Mouse (Mus musculus): ENCODE results near the gene Vwa3b.

Vwa3b gene

DNA sequence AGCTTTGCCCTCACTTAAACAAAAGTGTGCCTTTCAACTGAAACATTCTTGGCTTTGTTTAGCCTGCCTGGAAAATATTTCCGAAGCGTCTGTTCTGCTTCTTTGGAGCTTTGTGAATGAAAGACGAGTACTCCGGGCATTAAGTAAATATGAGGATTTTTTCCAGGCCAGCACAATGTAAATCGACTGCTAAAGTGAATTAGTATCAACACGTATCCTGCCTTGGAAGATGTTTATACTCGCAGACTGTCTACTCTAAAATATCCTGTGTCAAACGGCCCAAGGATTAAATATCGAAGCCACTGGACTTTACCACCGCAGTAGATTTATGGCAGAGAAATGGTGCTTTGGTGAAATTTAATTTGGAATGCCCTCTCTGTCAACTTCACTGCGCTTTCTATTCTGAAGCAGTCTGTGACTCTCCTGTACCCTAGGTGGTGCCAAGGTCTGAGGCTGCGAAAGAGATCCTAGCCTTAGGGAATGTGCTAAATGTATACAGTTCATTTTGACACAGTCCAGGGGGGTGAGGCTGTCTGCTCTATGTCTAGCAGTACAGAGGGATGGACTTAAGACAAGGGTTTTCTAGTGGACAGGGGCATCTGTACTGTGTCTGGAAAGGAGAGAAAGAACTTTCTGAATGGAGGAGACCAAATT, 98.4 kb downstream of the Vwa3b start:
- ChIA-PET POLR2A (interaction anchor here in 1 of 4 experiments (0.6 kb wide), 1 partner anchor 22 kb away, joined by 3 read pairs; no protein-coding TSS in a partner anchor), CTCF (no interaction called here)

DNA sequence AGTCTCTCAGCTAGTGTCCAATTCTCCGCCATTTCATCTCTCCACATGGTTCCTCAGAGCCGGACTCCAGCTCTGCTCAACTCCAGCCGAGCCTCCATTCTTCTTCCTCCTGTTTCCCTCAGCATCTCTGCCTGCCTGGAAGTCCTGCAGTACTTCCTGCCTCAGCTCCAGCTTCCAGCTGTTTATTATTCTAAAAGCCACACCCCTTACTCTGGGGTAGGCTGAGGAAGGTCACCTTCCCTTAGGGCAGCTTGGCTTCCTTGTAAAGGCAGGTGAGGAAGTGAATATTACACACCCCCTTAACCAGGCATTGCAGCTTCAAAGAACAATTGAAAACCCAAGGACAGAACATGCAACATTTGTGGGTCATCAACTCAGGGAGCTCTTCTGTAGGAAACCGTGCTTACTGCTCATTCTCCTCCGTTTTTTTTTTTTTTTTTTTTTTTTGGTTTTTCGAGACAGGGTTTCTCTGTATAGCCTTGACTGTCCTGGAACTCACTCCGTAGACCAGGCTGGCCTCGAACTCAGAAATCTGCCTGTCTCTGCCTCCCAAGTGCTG, 103.7 kb downstream of the Vwa3b start:
- ChIA-PET CTCF (interaction anchor here (0.6 to 1.5 kb wide), 8 partner anchors 10 to 347 kb away, joined by 3 to 4 read pairs (median 3); no protein-coding TSS in a partner anchor), POLR2A (interaction anchor here (0.5 to 1.5 kb wide), 15 partner anchors 9 to 1015 kb away, joined by 3 to 10 read pairs (median 4); no protein-coding TSS in a partner anchor)

DNA sequence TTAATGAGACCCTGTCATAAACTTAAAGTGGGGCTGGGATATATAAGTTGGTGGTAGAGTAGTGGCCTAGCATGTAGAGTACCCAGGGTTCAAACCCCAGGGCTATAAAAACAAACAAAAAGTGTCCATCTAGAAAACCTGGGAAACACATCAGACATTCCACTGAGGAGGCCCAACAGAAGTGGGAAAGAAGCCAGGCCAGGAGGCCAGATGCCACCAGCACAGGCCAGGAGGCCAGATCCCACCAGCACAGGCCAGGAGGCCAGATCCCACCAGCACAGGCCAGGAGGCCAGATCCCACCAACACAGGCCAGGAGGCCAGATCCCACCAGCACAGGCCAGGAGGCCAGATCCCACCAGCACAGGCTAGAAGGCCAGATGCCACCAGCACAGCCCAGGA, 104.8 kb downstream of the Vwa3b start:
- ChIA-PET CTCF (interaction anchor here in 1 of 4 experiments (1.5 kb wide), 1 partner anchor 11 kb away, joined by 4 read pairs; no protein-coding TSS in a partner anchor), POLR2A (interaction anchor here in 1 of 4 experiments (1.6 kb wide), 1 partner anchor 33 kb away, joined by 4 read pairs; no protein-coding TSS in a partner anchor)

DNA sequence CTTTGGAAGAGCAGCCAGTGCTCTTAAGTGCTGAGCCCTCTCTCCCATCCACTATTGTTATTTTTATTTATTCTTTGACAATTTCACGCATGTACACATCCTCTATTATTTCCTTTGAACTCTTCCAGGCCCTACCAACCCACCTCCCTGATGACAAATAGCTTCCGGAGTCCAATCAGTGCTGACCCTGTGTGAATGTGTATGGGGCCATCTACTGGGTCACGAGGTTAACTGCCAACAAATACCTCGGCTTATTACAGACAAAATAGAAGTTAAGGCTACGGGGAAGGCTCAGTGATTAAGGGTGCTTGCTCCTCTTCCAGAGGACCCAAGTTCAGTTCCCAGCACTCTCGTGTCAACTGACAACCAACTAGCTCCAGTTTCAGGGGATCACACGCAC, 106.0 kb downstream of the Vwa3b start:
- ChIA-PET POLR2A (no interaction called here), CTCF (interaction anchor here in 1 of 4 experiments (0.5 to 0.6 kb wide), 2 partner anchors 21 to 118 kb away, joined by 3 to 4 read pairs; no protein-coding TSS in a partner anchor)

DNA sequence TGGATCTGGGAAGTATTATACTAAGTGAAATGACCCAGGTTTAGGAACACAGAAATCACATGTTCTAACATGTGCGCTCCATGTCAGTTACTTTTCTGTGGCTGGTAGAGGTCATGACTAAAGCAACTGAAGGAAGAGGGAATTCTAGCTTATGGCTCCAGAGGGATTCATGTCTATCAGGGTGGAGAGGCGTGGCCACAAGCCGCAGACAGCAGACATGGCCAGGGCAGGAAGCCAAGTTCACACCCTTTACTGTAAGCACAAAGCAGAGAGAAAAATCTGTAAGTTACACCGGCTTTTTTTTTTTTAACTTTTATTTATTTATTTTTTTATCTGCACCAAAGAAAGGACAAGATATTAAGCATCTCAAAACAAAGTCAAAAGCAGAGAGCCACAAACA, 119.6 kb downstream of the Vwa3b start:
- CTCF ChIA-PET, result interaction anchor here in 1 of 4 experiments (0.7 kb wide), 1 partner anchor 47 kb away, joined by 6 read pairs; no protein-coding TSS in a partner anchor
- POLR2A ChIA-PET, result no interaction called here

DNA sequence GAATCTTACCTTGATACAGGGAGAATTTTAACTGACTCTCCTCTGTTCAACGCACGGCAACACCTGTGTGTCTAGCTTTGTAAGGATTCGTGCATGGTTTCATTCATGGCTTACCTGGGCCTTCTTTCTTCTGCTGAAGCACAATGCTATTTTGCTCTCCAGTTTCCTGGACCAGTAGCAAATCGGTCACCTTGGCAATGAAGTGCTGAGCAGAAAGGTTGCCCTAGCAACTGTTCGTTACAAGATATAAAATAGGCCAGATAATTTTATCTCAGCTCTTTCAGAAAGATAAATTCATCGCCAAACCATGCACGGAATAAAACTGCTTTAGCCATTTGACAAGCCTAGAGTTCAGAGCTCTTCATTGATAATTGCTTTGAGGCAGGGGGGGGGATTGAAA, 123.5 kb downstream of the Vwa3b start:
- POLR2A ChIA-PET, result interaction anchor here in 3 of 4 experiments (0.6 to 0.7 kb wide), 5 partner anchors 16 to 279 kb away, joined by 3 to 5 read pairs (median 4); no protein-coding TSS in a partner anchor
- CTCF ChIA-PET, result interaction anchor here in 2 of 4 experiments (0.6 to 0.7 kb wide), 3 partner anchors 20 to 866 kb away, joined by 4 to 8 read pairs (median 5); no protein-coding TSS in a partner anchor

DNA sequence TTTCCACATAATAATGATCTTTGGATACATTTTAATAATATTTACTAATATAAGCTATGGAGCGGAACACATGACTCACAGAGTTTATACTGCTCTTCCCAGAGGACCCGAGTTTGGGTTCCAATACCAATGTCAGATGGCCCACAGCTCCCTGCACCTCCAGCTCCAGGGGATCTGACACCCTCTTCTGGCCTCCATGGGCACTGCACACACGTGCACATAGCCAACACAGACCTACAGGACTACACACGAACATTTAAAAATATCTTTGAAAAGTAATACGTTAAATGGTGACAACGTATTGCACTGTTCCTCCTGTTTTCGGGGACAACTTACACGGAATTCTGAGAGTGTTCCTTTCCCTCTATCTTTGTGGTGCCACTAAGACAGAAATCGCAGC, 125.5 kb downstream of the Vwa3b start:
- ChIA-PET CTCF (interaction anchor here in 3 of 4 experiments (0.6 kb wide), 3 partner anchors 43 to 852 kb away, joined by 3 to 4 read pairs (median 4); no protein-coding TSS in a partner anchor), POLR2A (interaction anchor here in 2 of 4 experiments (0.8 kb wide), 2 partner anchors 27 to 355 kb away, joined by 3 read pairs; no protein-coding TSS in a partner anchor)

DNA sequence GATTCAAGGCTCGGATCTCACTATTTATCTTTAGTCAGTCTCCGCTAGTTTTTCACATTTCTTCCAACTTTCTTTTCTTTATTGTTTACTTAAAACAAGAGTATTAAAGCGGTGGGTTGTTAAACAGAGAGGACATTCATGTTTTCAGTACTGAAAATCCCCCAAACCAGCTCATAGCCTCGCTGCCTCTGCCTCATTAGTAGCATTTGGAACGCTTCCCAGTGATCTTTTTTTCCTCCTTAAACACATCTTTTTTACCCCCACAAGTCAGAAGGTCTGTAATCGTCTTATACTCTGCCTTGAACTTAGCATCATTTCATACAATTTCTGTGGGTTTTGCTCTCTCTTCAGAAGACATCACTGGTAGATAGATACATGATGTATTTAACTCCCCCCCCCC, 139.7 kb downstream of the Vwa3b start:
- ChIA-PET POLR2A (no interaction called here), CTCF (no interaction called here)

DNA sequence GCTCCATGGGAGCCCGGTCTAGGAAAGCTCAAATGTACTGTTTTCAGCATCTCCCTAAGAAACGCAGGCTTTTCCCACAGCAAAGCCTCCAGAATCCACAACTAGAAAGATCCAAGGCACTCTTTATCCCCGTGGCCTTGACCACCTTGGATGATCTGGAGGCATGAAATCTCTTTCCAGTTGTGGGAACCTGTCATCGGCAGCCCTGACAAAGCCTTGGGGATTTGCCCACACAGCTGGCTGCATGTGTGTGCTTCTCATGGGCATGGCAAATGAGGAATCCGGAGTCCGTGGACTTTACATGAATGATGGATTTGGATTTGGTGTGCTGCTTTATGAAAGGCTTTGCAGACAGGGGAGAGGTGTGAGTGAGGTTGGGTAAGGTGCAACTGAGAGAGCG, 141.5 kb downstream of the Vwa3b start:
- ChIA-PET CTCF (interaction anchor here in 2 of 4 experiments (0.7 to 1.0 kb wide), 2 partner anchors 27 to 251 kb away, joined by 3 read pairs; no protein-coding TSS in a partner anchor), POLR2A (interaction anchor here in 1 of 4 experiments (0.5 to 0.8 kb wide), 2 partner anchors 89 to 382 kb away, joined by 3 read pairs; no protein-coding TSS in a partner anchor)

DNA sequence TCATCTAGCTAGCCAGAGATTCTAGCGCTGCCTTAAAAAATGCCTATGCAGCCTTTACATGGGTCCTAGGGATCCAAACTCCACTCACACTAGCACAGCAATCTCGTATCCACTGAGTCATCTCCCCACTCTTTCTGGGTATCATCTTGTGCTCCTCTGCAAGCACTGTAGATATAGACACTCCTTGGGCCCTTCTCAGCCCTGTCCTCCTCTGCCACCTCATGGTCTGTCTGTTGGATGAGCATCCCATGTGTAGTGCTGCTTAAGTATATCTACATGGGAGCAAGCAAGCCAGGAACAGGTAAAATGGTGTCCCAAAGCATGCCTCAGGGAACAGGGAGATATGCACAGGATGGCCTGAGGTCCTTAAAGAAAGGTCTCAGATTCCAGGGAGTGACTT, 151.5 kb downstream of the Vwa3b start:
- CTCF ChIA-PET, result interaction anchor here in 2 of 4 experiments (0.6 to 0.7 kb wide), 2 partner anchors 19 to 99 kb away, joined by 4 read pairs; no protein-coding TSS in a partner anchor
- POLR2A ChIA-PET, result no interaction called here

DNA sequence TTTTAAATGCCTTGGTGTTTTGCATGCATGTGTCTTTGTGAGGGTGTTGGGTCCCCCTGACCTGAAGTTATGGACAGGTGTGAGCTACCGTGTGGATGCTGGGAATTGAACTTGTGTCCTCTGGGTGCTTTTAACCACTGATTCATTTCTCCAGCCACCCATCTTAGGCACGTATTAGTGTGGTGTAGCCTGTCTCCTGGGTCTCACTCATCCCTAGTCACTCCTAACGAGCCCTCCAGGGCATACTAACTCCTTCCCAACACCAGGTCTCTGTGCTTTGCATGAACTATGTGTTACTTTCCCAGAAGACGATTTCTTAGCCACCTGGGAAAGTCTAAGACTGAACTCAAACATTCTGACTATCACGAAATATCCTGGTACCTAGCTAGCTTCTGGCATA, 153.5 kb downstream of the Vwa3b start:
- CTCF ChIA-PET, result no interaction called here
- POLR2A ChIA-PET, result no interaction called here

DNA sequence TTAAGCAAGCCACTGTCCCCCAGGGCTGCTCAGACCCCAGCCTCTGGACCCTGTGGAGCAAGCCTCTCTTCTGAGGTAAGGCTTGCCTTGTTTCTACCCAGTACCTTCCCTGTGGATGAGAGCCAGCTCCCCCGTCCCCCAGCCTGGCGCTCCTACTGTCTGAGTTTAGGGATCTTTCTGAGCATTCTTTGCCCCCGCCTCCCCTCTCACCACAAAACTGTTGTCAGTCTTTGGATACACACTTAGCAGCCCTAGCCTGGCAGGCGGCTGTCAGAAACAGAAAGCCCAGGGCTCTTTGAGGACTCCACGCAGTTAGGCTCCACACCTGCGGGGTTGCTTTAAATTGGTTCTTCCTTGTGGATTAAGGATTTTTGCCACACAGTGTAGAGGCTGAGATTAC, 160.7 kb downstream of the Vwa3b start:
- CTCF ChIA-PET, result no interaction called here
- POLR2A ChIA-PET, result no interaction called here

DNA sequence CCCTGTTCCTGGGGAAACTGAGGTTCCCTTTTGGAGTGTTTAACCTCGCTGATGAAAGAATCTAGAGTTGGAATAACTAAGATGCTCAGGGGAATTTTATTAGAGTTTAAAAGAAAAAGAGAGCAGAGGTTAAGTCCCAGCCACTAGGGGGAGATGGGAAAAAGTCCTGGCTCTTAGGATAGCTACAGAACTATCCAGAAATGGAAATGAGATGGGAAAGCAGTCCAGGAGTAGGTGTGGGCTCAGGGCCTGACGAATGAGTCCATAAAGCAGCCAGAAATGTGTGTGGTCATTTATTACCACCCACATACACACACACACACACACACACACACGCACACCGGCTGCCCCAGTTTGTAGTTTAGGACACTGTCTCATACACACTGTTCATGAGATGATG, 168.2 kb downstream of the Vwa3b start:
- CTCF ChIA-PET, result interaction anchor here in 3 of 4 experiments (0.6 to 1.0 kb wide), 8 partner anchors 26 to 117 kb away, joined by 3 to 12 read pairs (median 4); no protein-coding TSS in a partner anchor
- POLR2A ChIA-PET, result interaction anchor here in 2 of 4 experiments (0.6 to 0.7 kb wide), 3 partner anchors 18 to 421 kb away, joined by 4 read pairs; no protein-coding TSS in a partner anchor

DNA sequence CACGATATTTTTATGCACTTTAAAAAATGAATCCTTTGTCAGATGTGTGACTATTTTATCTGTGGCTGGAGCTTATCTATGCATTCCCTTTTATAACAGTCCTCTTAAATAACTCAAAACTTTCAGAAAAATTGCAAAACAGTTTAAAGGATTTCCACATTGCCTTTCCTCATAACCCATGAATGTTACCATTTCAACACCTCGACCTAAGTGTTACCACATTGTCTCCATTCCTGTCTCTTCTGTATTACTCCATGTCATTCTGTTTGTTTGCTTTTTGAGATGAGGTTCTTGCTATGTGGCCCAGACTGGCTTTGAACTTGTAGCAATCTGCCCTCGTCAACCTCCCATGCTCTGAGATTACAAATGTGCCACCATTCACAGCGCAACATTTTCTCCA, 175.0 kb downstream of the Vwa3b start:
- ChIA-PET CTCF (no interaction called here), POLR2A (no interaction called here)

DNA sequence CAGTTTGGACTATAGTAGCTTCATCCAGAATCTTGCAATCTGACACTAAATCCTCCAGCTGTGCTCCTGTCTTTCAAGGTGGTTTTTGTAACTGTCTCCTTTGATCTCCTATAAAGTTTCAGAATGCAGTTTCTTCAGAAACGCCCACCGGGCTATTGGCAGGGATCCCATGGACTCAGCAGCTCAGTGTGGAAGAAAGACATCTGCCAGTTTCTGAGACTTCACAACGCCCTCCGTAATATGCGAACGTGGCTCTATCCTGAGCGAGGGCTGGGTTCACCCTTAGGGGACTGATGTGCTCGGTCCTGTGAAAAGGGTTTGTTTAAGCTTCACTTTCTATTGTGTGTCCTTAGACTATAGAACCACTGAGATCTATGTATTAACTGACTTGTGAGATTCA, 181.3 kb downstream of the Vwa3b start:
- ChIA-PET CTCF (no interaction called here), POLR2A (interaction anchor here in 1 of 4 experiments (0.8 kb wide), 1 partner anchor 9 kb away, joined by 3 read pairs; no protein-coding TSS in a partner anchor)

DNA sequence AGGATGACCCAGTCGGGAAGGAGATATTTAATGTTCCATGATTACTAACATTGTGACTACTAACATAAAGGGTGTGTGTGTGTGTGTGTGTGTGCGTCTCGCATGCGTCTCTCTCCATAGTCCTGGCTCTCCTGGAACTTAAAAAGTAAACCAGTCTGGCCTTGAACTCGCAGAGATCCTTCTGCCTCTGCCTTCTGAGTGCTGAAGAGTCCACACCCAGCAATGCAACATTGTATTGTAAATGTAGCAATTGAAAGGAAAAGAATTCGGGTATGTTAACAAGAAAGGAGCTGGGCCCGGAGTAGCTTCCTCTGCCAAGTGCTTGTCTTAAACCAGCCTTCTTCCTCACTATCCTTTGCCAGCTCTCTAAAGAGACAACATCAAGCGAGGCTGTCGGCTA, 186.0 kb downstream of the Vwa3b start:
- ChIA-PET POLR2A (interaction anchor here (0.6 to 1.4 kb wide), 19 partner anchors 9 to 905 kb away, joined by 3 to 9 read pairs (median 3); no protein-coding TSS in a partner anchor), CTCF (interaction anchor here in 3 of 4 experiments (0.7 to 1.0 kb wide), 7 partner anchors 34 to 799 kb away, joined by 3 to 6 read pairs (median 3); no protein-coding TSS in a partner anchor)

DNA sequence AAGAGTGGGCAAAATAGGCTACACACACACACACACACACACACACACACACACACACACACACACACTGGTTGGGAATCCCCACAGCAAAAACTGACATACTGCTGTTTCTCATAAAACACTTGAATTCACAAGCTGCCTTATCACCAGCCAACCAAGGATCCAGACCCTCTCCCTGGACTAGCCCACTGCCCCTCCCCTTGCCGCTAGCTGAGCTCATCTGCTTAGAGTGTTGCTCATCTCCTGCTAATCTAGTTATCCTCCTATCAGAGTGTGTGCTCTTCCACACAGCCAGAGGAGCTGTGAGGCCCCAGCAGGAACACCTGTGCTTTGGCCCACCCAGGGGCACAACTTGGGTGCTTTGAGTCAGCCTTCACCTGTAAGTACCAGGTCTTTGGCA, 187.7 kb downstream of the Vwa3b start, which contains the start of gene Cnga3:
Gene Cnga3 (plus strand): TSS at position 291 of the 400 bp plus-strand sequence.
- CTCF ChIA-PET, result no interaction called here
- POLR2A ChIA-PET, result interaction anchor here in 1 of 4 experiments (0.6 to 0.7 kb wide), 2 partner anchors 151 to 555 kb away, joined by 3 read pairs; no protein-coding TSS in a partner anchor

DNA sequence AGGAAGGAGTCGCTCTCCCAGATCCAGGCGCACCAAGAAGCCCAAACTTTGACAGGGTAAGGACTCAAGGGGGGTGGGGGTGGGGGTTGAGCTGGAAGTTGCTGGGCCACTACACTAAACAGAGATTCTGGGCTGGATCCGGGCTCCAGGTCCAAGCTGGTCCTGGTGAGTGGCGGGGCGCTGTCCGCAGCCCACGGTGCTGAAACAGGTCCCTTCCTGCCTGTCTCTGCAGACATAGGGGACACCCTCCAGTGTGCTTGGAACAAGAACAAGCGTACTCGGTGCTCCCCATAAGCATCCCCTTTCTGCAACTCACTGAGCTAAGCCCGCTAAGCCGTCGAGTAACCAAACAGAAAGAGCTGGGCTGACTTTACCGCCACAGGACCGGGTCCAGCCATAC, 192.0 kb downstream of the Vwa3b start:
- CTCF ChIA-PET, result interaction anchor here in 3 of 4 experiments (0.6 to 1.0 kb wide), 3 partner anchors 32 to 174 kb away, joined by 3 to 4 read pairs (median 3); no protein-coding TSS in a partner anchor
- POLR2A ChIA-PET, result interaction anchor here in 3 of 4 experiments (0.5 to 1.4 kb wide), 6 partner anchors 12 to 580 kb away, joined by 3 to 5 read pairs (median 4); no protein-coding TSS in a partner anchor

DNA sequence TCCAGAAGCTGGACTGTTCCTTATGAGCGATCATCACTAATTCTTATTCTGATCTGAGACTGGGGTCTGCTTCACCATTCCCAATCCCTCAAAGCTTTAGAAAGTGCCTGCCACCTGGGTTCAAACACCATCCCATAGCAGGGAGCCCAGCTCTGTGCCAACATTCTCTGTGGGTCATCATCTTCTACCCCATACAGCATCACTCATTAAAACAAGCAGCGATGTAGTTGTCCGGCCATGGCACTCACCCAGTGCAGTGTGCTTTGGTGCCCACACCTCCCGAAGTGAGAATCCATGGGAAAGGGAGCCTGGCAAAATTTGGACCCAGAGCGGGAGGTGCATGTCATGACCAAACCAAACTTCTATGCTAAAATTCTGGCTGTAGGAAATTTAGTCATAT, 193.2 kb downstream of the Vwa3b start:
- ChIA-PET POLR2A (interaction anchor here in 1 of 4 experiments (1.2 kb wide), 1 partner anchor 15 kb away, joined by 4 read pairs; no protein-coding TSS in a partner anchor), CTCF (no interaction called here)
